Mouse (Mus musculus): Measurements from ENCODE around the gene 9530003J23Rik.
"Not testable (repeated sequence)": the region's sequence is repeated elsewhere in the genome, so short reads cannot be mapped to it uniquely, and the experiment has no call there.

Gene 9530003J23Rik

GRCm38 (mm10) chr10:117224102-117224990 lies 14.2 kb downstream of the 9530003J23Rik start, which contains the start of gene Yeats4:
Yeats4 (minus strand) TSS chr10:117224507.
- peak; percentile 100 for DNase-seq

GRCm38 (mm10) chr10:117223758-117224101 lies 14.8 kb downstream of the 9530003J23Rik start:
- DNase-seq = no peak

- DNase-seq = no peak
Measured at GRCm38 (mm10) chr10:117222821-117223220, 15.7 kb downstream of the 9530003J23Rik start.

- no peak for DNase-seq
Measured at GRCm38 (mm10) chr10:117218351-117218750, 20.2 kb downstream of the 9530003J23Rik start.

- no peak for DNase-seq
Measured at GRCm38 (mm10) chr10:117217246-117217840, 21.2 kb downstream of the 9530003J23Rik start.

- DNase-seq = no peak
Measured at GRCm38 (mm10) chr10:117216793-117217192, 21.7 kb downstream of the 9530003J23Rik start.

GRCm38 (mm10) chr10:117216132-117216495 lies 22.4 kb downstream of the 9530003J23Rik start:
- DNase-seq = no peak

- DNase-seq = no peak
Measured at GRCm38 (mm10) chr10:117215409-117216131, 22.9 kb downstream of the 9530003J23Rik start.

GRCm38 (mm10) chr10:117211023-117211422 lies 27.5 kb downstream of the 9530003J23Rik start:
- DNase-seq = no peak

- DNase-seq = no peak
Measured at GRCm38 (mm10) chr10:117209469-117209938, 29.0 kb downstream of the 9530003J23Rik start.

GRCm38 (mm10) chr10:117208787-117209186 lies 29.7 kb downstream of the 9530003J23Rik start:
- DNase-seq = not testable (repeated sequence)

- DNase-seq = no peak
Measured at GRCm38 (mm10) chr10:117208221-117208620, 30.3 kb downstream of the 9530003J23Rik start.

- DNase-seq = no peak
Measured at GRCm38 (mm10) chr10:117206070-117206469, 32.4 kb downstream of the 9530003J23Rik start.

- no peak for DNase-seq
Measured at GRCm38 (mm10) chr10:117203558-117203981, 34.9 kb downstream of the 9530003J23Rik start.

GRCm38 (mm10) chr10:117202981-117203557 lies 35.4 kb downstream of the 9530003J23Rik start:
- DNase-seq = no peak

GRCm38 (mm10) chr10:117199701-117200100 lies 38.8 kb downstream of the 9530003J23Rik start:
- DNase-seq = no peak

GRCm38 (mm10) chr10:117196696-117197095 lies 41.8 kb downstream of the 9530003J23Rik start:
- DNase-seq = no peak

- no peak for DNase-seq
Measured at GRCm38 (mm10) chr10:117195748-117196147, 42.8 kb downstream of the 9530003J23Rik start.

- no peak for DNase-seq
Measured at GRCm38 (mm10) chr10:117195005-117195404, 43.5 kb downstream of the 9530003J23Rik start.

GRCm38 (mm10) chr10:117193364-117193763 lies 45.1 kb downstream of the 9530003J23Rik start:
- no peak for DNase-seq

GRCm38 (mm10) chr10:117185399-117186089 lies 53.0 kb downstream of the 9530003J23Rik start:
- DNase-seq = no peak
